Mouse (Mus musculus): ENCODE measurements around the gene Cacnb4. TPM values are rescaled to one million over a fixed set of nuclear protein-coding genes. Genes with fewer than 3 reads are reported as not detected.

The Cacnb4 gene
- polyA plus RNA-seq, 1 experiment from 2014 or later: 2.0 TPM

GRCm38 (mm10) chr2:52504762-52505161, 171.9 kb downstream of the Cacnb4 start:
- Histone ChIP-seq H3K4me3 (ENCODE audit: low read length) (no peak overlapping the region), H3K27me3 (ENCODE audit: insufficient read depth, low read length) (no peaks in the 10 kb centered on the region), H3K36me3 (ENCODE audit: insufficient read depth, low read length) (no peaks in the 10 kb centered on the region), H3K9ac (replicated peaks; ENCODE audit: low read length) (no peak overlapping the region), H3K27ac (ENCODE audit: low read length) (no peak overlapping the region), H3K9me3 (ENCODE audit: low read length) (0 out of 2 replicates have a peak, but pooled peaks cover 3% of the 10 kb centered on the region), H3K4me2 (replicated peaks; ENCODE audit: low read depth, low read length) (no peak overlapping the region), H3K4me1 (ENCODE audit: insufficient read depth, low read length) (0 out of 2 replicates have a peak, but pooled peaks cover 3% of the 10 kb centered on the region)
- WGBS: 77% methylated on average over 3 of the region's 3 CpGs
- ATAC-seq (ENCODE audit: low FRiP score, low TSS enrichment): no peak

- H3K4me3 ChIP-seq (ENCODE audit: low read length): no peak overlapping the region
- no peak overlapping the region for H3K4me2 ChIP-seq (replicated peaks; ENCODE audit: low read depth, low read length)
- no peak overlapping the region for H3K9ac ChIP-seq (replicated peaks; ENCODE audit: low read length)
- H3K27ac ChIP-seq (ENCODE audit: low read length): no peak overlapping the region
- WGBS: 59% methylated on average over 6 of the region's 6 CpGs
- no peaks in the 10 kb centered on the region for H3K27me3 ChIP-seq (ENCODE audit: insufficient read depth, low read length)
- 0 out of 2 replicates have a peak, but pooled peaks cover 3% of the 10 kb centered on the region for H3K9me3 ChIP-seq (ENCODE audit: low read length)
- ATAC-seq (ENCODE audit: low FRiP score, low TSS enrichment): no peak
- no peaks in the 10 kb centered on the region for H3K36me3 ChIP-seq (ENCODE audit: insufficient read depth, low read length)
- H3K4me1 ChIP-seq (ENCODE audit: insufficient read depth, low read length): 0 out of 2 replicates have a peak, but pooled peaks cover 3% of the 10 kb centered on the region
These were observed 176.8 kb downstream of the Cacnb4 start for GRCm38 (mm10) chr2:52499849-52500262.

GRCm38 (mm10) chr2:52499101-52499537, 177.5 kb downstream of the Cacnb4 start:
- H3K9ac ChIP-seq (replicated peaks; ENCODE audit: low read length): no peak overlapping the region
- no peak for ATAC-seq (ENCODE audit: low FRiP score, low TSS enrichment)
- peaks cover 4% of the 10 kb centered on the region; the same call in 1 of the 2 replicates for H3K4me1 ChIP-seq (ENCODE audit: insufficient read depth, low read length)
- no peaks in the 10 kb centered on the region for H3K36me3 ChIP-seq (ENCODE audit: insufficient read depth, low read length)
- no peak overlapping the region for H3K27ac ChIP-seq (ENCODE audit: low read length)
- H3K4me3 ChIP-seq (ENCODE audit: low read length): no peak overlapping the region
- no peaks in the 10 kb centered on the region for H3K27me3 ChIP-seq (ENCODE audit: insufficient read depth, low read length)
- H3K4me2 ChIP-seq (replicated peaks; ENCODE audit: low read depth, low read length): no peak overlapping the region
- 82% methylated on average over 12 of the region's 12 CpGs for WGBS
- H3K9me3 ChIP-seq (ENCODE audit: low read length): 0 out of 2 replicates have a peak, but pooled peaks cover 3% of the 10 kb centered on the region

GRCm38 (mm10) chr2:52495097-52495694, 181.4 kb downstream of the Cacnb4 start:
- no peaks in the 10 kb centered on the region for H3K36me3 ChIP-seq (ENCODE audit: insufficient read depth, low read length)
- no peaks in the 10 kb centered on the region for H3K9me3 ChIP-seq (ENCODE audit: low read length)
- no peak overlapping the region for H3K4me3 ChIP-seq (ENCODE audit: low read length)
- no peak overlapping the region for H3K4me2 ChIP-seq (replicated peaks; ENCODE audit: low read depth, low read length)
- H3K27me3 ChIP-seq (ENCODE audit: insufficient read depth, low read length): 0 out of 2 replicates have a peak, but pooled peaks cover 2% of the 10 kb centered on the region
- 87% methylated on average over 11 of the region's 11 CpGs for WGBS
- no peak overlapping the region for H3K27ac ChIP-seq (ENCODE audit: low read length)
- ATAC-seq (ENCODE audit: low FRiP score, low TSS enrichment): no peak
- peaks cover 12% of the 10 kb centered on the region; the same call in 1 of the 2 replicates for H3K4me1 ChIP-seq (ENCODE audit: insufficient read depth, low read length)
- H3K9ac ChIP-seq (replicated peaks; ENCODE audit: low read length): no peak overlapping the region

GRCm38 (mm10) chr2:52494274-52494673, 182.4 kb downstream of the Cacnb4 start:
- Histone ChIP-seq H3K36me3 (ENCODE audit: insufficient read depth, low read length) (no peaks in the 10 kb centered on the region), H3K4me2 (replicated peaks; ENCODE audit: low read depth, low read length) (no peak overlapping the region), H3K9ac (replicated peaks; ENCODE audit: low read length) (no peak overlapping the region), H3K27ac (ENCODE audit: low read length) (no peak overlapping the region), H3K4me3 (ENCODE audit: low read length) (no peak overlapping the region), H3K4me1 (ENCODE audit: insufficient read depth, low read length) (peaks cover 12% of the 10 kb centered on the region; the same call in 1 of the 2 replicates), H3K27me3 (ENCODE audit: insufficient read depth, low read length) (0 out of 2 replicates have a peak, but pooled peaks cover 2% of the 10 kb centered on the region), H3K9me3 (ENCODE audit: low read length) (no peaks in the 10 kb centered on the region)
- WGBS: 51% methylated on average over 8 of the region's 8 CpGs
- ATAC-seq (ENCODE audit: low FRiP score, low TSS enrichment): no peak

GRCm38 (mm10) chr2:52492867-52493266, 183.8 kb downstream of the Cacnb4 start:
- Histone ChIP-seq H3K4me3 (ENCODE audit: low read length) (no peak overlapping the region), H3K27me3 (ENCODE audit: insufficient read depth, low read length) (0 out of 2 replicates have a peak, but pooled peaks cover 2% of the 10 kb centered on the region), H3K27ac (ENCODE audit: low read length) (no peak overlapping the region), H3K36me3 (ENCODE audit: insufficient read depth, low read length) (no peaks in the 10 kb centered on the region), H3K9me3 (ENCODE audit: low read length) (no peaks in the 10 kb centered on the region), H3K4me2 (replicated peaks; ENCODE audit: low read depth, low read length) (peak overlapping the region; percentile 15; the same call in 1 of the 2 replicates), H3K9ac (replicated peaks; ENCODE audit: low read length) (no peak overlapping the region), H3K4me1 (ENCODE audit: insufficient read depth, low read length) (peaks cover 12% of the 10 kb centered on the region; the same call in 1 of the 2 replicates)
- WGBS: 30% methylated on average over 13 of the region's 13 CpGs
- ATAC-seq (ENCODE audit: low FRiP score, low TSS enrichment): peak; percentile 31; the same call in 1 of the 2 replicates

- no peak overlapping the region for H3K4me3 ChIP-seq (ENCODE audit: low read length)
- no peak overlapping the region for H3K27ac ChIP-seq (ENCODE audit: low read length)
- no peak overlapping the region for H3K4me2 ChIP-seq (replicated peaks; ENCODE audit: low read depth, low read length)
- no peak for ATAC-seq (ENCODE audit: low FRiP score, low TSS enrichment)
- no peak overlapping the region for H3K9ac ChIP-seq (replicated peaks; ENCODE audit: low read length)
- peaks cover 12% of the 10 kb centered on the region; the same call in 1 of the 2 replicates for H3K4me1 ChIP-seq (ENCODE audit: insufficient read depth, low read length)
- no peaks in the 10 kb centered on the region for H3K36me3 ChIP-seq (ENCODE audit: insufficient read depth, low read length)
- H3K9me3 ChIP-seq (ENCODE audit: low read length): no peaks in the 10 kb centered on the region
- 0 out of 2 replicates have a peak, but pooled peaks cover 2% of the 10 kb centered on the region for H3K27me3 ChIP-seq (ENCODE audit: insufficient read depth, low read length)
- WGBS: 56% methylated on average over 1 of the region's 1 CpGs
These were observed 186.8 kb downstream of the Cacnb4 start for GRCm38 (mm10) chr2:52489840-52490239.

GRCm38 (mm10) chr2:52483496-52483895, 193.1 kb downstream of the Cacnb4 start:
- no peaks in the 10 kb centered on the region for H3K9me3 ChIP-seq (ENCODE audit: low read length)
- no peaks in the 10 kb centered on the region for H3K27me3 ChIP-seq (ENCODE audit: insufficient read depth, low read length)
- ATAC-seq (ENCODE audit: low FRiP score, low TSS enrichment): no peak
- WGBS: 57% methylated on average over 5 of the region's 5 CpGs
- H3K4me2 ChIP-seq (replicated peaks; ENCODE audit: low read depth, low read length): no peak overlapping the region
- H3K36me3 ChIP-seq (ENCODE audit: insufficient read depth, low read length): no peaks in the 10 kb centered on the region
- no peak overlapping the region for H3K4me3 ChIP-seq (ENCODE audit: low read length)
- H3K9ac ChIP-seq (replicated peaks; ENCODE audit: low read length): no peak overlapping the region
- H3K27ac ChIP-seq (ENCODE audit: low read length): no peak overlapping the region
- no peaks in the 10 kb centered on the region for H3K4me1 ChIP-seq (ENCODE audit: insufficient read depth, low read length)

- no peak for ATAC-seq (ENCODE audit: low FRiP score, low TSS enrichment)
- WGBS: 75% methylated on average over 8 of the region's 8 CpGs
- Histone ChIP-seq H3K4me1 (ENCODE audit: insufficient read depth, low read length) (no peaks in the 10 kb centered on the region), H3K4me2 (replicated peaks; ENCODE audit: low read depth, low read length) (no peak overlapping the region), H3K9ac (replicated peaks; ENCODE audit: low read length) (no peak overlapping the region), H3K27me3 (ENCODE audit: insufficient read depth, low read length) (no peaks in the 10 kb centered on the region), H3K9me3 (ENCODE audit: low read length) (no peaks in the 10 kb centered on the region), H3K36me3 (ENCODE audit: insufficient read depth, low read length) (no peaks in the 10 kb centered on the region), H3K27ac (ENCODE audit: low read length) (no peak overlapping the region), H3K4me3 (ENCODE audit: low read length) (no peak overlapping the region)
These were observed 196.2 kb downstream of the Cacnb4 start for GRCm38 (mm10) chr2:52480476-52480875.

GRCm38 (mm10) chr2:52478501-52478900, 198.1 kb downstream of the Cacnb4 start:
- Histone ChIP-seq H3K4me3 (ENCODE audit: low read length) (no peak overlapping the region), H3K27ac (ENCODE audit: low read length) (no peak overlapping the region), H3K4me1 (ENCODE audit: insufficient read depth, low read length) (no peaks in the 10 kb centered on the region), H3K4me2 (replicated peaks; ENCODE audit: low read depth, low read length) (no peak overlapping the region), H3K9me3 (ENCODE audit: low read length) (no peaks in the 10 kb centered on the region), H3K36me3 (ENCODE audit: insufficient read depth, low read length) (no peaks in the 10 kb centered on the region), H3K9ac (replicated peaks; ENCODE audit: low read length) (no peak overlapping the region), H3K27me3 (ENCODE audit: insufficient read depth, low read length) (no peaks in the 10 kb centered on the region)
- 94% methylated on average over 5 of the region's 5 CpGs for WGBS
- no peak for ATAC-seq (ENCODE audit: low FRiP score, low TSS enrichment)
